Mouse (Mus musculus) ES-Bruce4 (cell line): ENCODE measurements around the gene Pcolce. TPM values are rescaled to one million over a fixed set of nuclear protein-coding genes. Genes with fewer than 3 reads are reported as not detected.

Experiments
- H3K27ac ChIP-seq: 2 replicates; pipeline ENCODE4 v1.5.1; 2012; ENCODE audit warnings: low read length, inconsistent platforms; ENCODE audit not compliant: insufficient read depth
- H3K27me3 ChIP-seq: 2 replicates; pipeline ENCODE4 v1.6.1; 2012; ENCODE audit warnings: mild to moderate bottlenecking, low read length, inconsistent platforms; ENCODE audit not compliant: control insufficient read depth, poor library complexity, insufficient read depth, severe bottlenecking
- H3K36me3 ChIP-seq: 2 replicates; pipeline ENCODE4 v1.6.1; 2012; ENCODE audit warnings: inconsistent platforms, mild to moderate bottlenecking, low read length, moderate library complexity; ENCODE audit not compliant: control insufficient read depth, poor library complexity, insufficient read depth, severe bottlenecking
- H3K4me1 ChIP-seq: one replicate; pipeline ENCODE4 v1.8.1; 2011; ENCODE audit warnings: low read length; ENCODE audit not compliant: control insufficient read depth, insufficient read depth
- H3K4me3 ChIP-seq: 2 replicates; pipeline ENCODE4 v1.5.1; 2011; ENCODE audit warnings: low read depth, mild to moderate bottlenecking, low read length
- H3K9ac ChIP-seq: 2 replicates; pipeline ENCODE4 v1.6.1; 2012; ENCODE audit warnings: low read depth, mild to moderate bottlenecking, inconsistent platforms; ENCODE audit not compliant: poor library complexity, severe bottlenecking
- H3K9me3 ChIP-seq: replicated peaks from 2 replicates; pipeline ENCODE4 v1.6.1; 2012; ENCODE audit warnings: mild to moderate bottlenecking, low read length, inconsistent platforms; ENCODE audit not compliant: control insufficient read depth, poor library complexity, insufficient read depth, severe bottlenecking
- CTCF ChIP-seq: IDR thresholded peaks from one replicate; pipeline ENCODE4 v1.8.1; 2011; ENCODE audit warnings: low read depth, low read length
- EP300 ChIP-seq: IDR thresholded peaks from 2 replicates; pipeline ENCODE4 v1.6.1; 2011; ENCODE audit warnings: low read depth, low read length; ENCODE audit not compliant: insufficient read depth
- POLR2A ChIP-seq: IDR thresholded peaks from one replicate; pipeline ENCODE4 v1.8.1; 2011; ENCODE audit warnings: low read length; ENCODE audit not compliant: insufficient read depth
- polyA plus RNA-seq: library from polyadenylated mRNA; stranded (reverse); fragments of >200 nt; gene quantifications from 2 replicates; pipeline ENCODE4 v1.2.4, GENCODE M21; 2011; ENCODE audit warnings: low read depth; ENCODE audit not compliant: missing spikeins, insufficient read depth, insufficient read length

The Pcolce gene
- polyA plus RNA-seq, 1 experiment = 49.2 TPM

GRCm38 (mm10) chr5:137601365-137601729, 12.2 kb downstream of the Pcolce start:
- no peak for TF ChIP-seq EP300
- no peak for TF ChIP-seq CTCF
- no peak for TF ChIP-seq POLR2A
- peak overlapping the region; percentile 83 for H3K4me3 ChIP-seq
- peaks cover 11% of the 10 kb centered on the region for H3K36me3 ChIP-seq
- H3K9me3 ChIP-seq = no peaks in the 10 kb centered on the region
- peaks cover 5% of the 10 kb centered on the region for H3K4me1 ChIP-seq
- H3K27me3 ChIP-seq = no peaks in the 10 kb centered on the region
- H3K9ac ChIP-seq = peak overlapping the region; percentile 90
- peak overlapping the region; percentile 77 for H3K27ac ChIP-seq

GRCm38 (mm10) chr5:137600619-137601364, 12.8 kb downstream of the Pcolce start, which contains the start of gene Mospd3:
Gene Mospd3 (minus strand): TSS chr5:137601058.
- Histone ChIP-seq H3K9ac (peak within 1 kb of the TSS; percentile 90), H3K4me1 (peaks cover 5% of the 10 kb centered on the region), H3K4me3 (peak within 1 kb of the TSS; percentile 98), H3K27me3 (no peaks in the 10 kb centered on the region), H3K27ac (peak within 1 kb of the TSS; percentile 83), H3K9me3 (no peaks in the 10 kb centered on the region), H3K36me3 (peaks cover 7% of the 10 kb centered on the region)
- TF ChIP-seq POLR2A (peak; percentile 91), CTCF (no peak), EP300 (no peak)

DNA sequence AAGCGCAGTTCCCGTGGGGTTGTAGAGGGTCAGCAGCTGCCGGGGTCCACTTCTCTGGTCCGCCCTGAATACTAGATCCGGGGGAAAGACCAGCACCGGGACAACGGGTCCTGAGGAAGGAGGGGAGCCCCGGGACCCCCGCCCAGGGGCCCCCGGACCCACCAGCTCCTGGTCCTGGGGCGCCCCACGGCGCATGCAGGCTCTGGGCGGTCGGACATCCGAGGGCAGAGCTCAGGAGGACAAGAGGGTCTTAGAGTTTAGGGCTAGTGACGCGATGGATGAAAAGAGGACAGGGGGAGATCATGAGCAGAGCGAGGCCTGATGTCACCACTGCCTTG, 13.3 kb downstream of the Pcolce start:
- H3K4me3 ChIP-seq = peak overlapping the region; percentile 98
- no peak overlapping the region for H3K27ac ChIP-seq
- H3K36me3 ChIP-seq = peaks cover 4% of the 10 kb centered on the region; the same call in 1 of the 2 replicates
- TF ChIP-seq POLR2A (peak; percentile 40), EP300 (0 out of 2 replicates have a peak, but pooled peaks have one; percentile 14), CTCF (no peak)
- no peaks in the 10 kb centered on the region for H3K9me3 ChIP-seq
- peak overlapping the region; percentile 73 for H3K9ac ChIP-seq
- no peaks in the 10 kb centered on the region for H3K27me3 ChIP-seq
- H3K4me1 ChIP-seq = peaks cover 5% of the 10 kb centered on the region

- Histone ChIP-seq H3K36me3 (peaks cover 3% of the 10 kb centered on the region; the same call in 1 of the 2 replicates), H3K27me3 (no peaks in the 10 kb centered on the region), H3K4me3 (peak overlapping the region; percentile 98), H3K9ac (peak overlapping the region; percentile 73), H3K4me1 (peaks cover 5% of the 10 kb centered on the region), H3K27ac (no peak overlapping the region), H3K9me3 (no peaks in the 10 kb centered on the region)
- TF ChIP-seq POLR2A = no peak
- TF ChIP-seq EP300 = no peak
- TF ChIP-seq CTCF = no peak
Measured at GRCm38 (mm10) chr5:137599600-137599999, 14.0 kb downstream of the Pcolce start.

GRCm38 (mm10) chr5:137598100-137598826, 15.3 kb downstream of the Pcolce start:
- TF ChIP-seq EP300 = no peak
- TF ChIP-seq CTCF = no peak
- TF ChIP-seq POLR2A = no peak
- Histone ChIP-seq H3K9ac (peak overlapping the region; percentile 88), H3K4me1 (peaks cover 5% of the 10 kb centered on the region), H3K27ac (peak overlapping the region; percentile 22), H3K27me3 (no peaks in the 10 kb centered on the region), H3K36me3 (peaks cover 3% of the 10 kb centered on the region; the same call in 1 of the 2 replicates), H3K9me3 (no peaks in the 10 kb centered on the region), H3K4me3 (peak overlapping the region; percentile 98; the same call in 1 of the 2 replicates)

GRCm38 (mm10) chr5:137597625-137598024, 16.0 kb downstream of the Pcolce start:
- H3K27ac ChIP-seq = peak overlapping the region; percentile 22
- no peak for TF ChIP-seq CTCF
- TF ChIP-seq EP300 = no peak
- TF ChIP-seq POLR2A = no peak
- H3K36me3 ChIP-seq = no peaks in the 10 kb centered on the region
- peaks cover 5% of the 10 kb centered on the region for H3K4me1 ChIP-seq
- H3K27me3 ChIP-seq = no peaks in the 10 kb centered on the region
- peak overlapping the region; percentile 88 for H3K9ac ChIP-seq
- H3K4me3 ChIP-seq = peak overlapping the region; percentile 98
- no peaks in the 10 kb centered on the region for H3K9me3 ChIP-seq
